In the genomic region with DNA sequence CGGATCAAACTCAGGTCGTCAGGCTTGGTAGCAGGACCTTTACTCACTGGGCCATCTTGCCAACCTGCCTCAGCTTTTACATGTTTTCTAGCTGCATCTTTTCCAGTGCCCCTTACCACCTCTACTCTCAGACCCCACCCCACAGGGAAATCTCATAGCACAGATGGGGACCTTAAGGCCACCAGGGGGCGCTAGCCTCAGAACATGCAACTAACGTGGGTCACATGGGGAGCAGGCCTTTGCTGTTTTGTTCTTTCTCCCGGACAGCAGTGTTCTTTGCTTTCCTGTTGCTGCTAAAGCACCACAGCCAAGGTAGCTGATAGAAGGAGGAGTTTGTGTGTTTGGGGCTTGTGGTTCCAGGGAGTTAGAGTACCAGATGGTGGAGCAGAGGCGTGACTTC, we compare ENCODE assay signal across 8 mouse cellular contexts. TPM values are rescaled to one million over a fixed set of nuclear protein-coding genes. Genes with fewer than 3 reads are reported as not detected.
DNase-seq lines count a peak whose midpoint lies in the region; ATAC-seq and TF ChIP-seq lines count a peak whose summit lies in the region.

No protein-coding gene starts in this region.

- no peak overlapping the region for H3K4me3 ChIP-seq in heart, embryonic 12.5 days
- no peak overlapping the region for H3K4me3 ChIP-seq in cerebellum, adult 2 months (replicated peaks; ENCODE audit: insufficient read depth, low read depth, low read length)

- no peak for ATAC-seq in heart, embryonic 12.5 days (ENCODE audit: insufficient number of reproducible peaks, low FRiP score)
- peak; percentile 70; the same call in 1 of the 2 replicates for ATAC-seq in megakaryocyte, adult 5-6 weeks (ENCODE audit: poor library complexity, severe bottlenecking)

- DNase-seq in heart, adult 11 months: peak; percentile 91
- peak; percentile 36 for DNase-seq in urinary bladder, postnatal 14 days (ENCODE audit: low spot score)
- DNase-seq in urinary bladder, postnatal 36 days (ENCODE audit: low spot score in 2 of 2): no peak
- peak in 1 of 2 experiments; percentile 20 for DNase-seq in cerebellum, adult 2 months
- peak; percentile 27 to 66 for DNase-seq in heart, postnatal 36 days
- peak; percentile 85 for DNase-seq in testis, postnatal 10 days (ENCODE audit: low spot score)

- TF ChIP-seq CTCF in cerebellum, adult 2 months (IDR thresholded peaks at IDR 0.05; ENCODE audit: borderline replicate concordance, insufficient read depth, low read depth, low read length): peak; percentile 49

- H3K9ac ChIP-seq in heart, embryonic 12.5 days: no peak overlapping the region

- no peaks in the 10 kb centered on the region for H3K27me3 ChIP-seq in heart, embryonic 12.5 days (replicated peaks)
- H3K27me3 ChIP-seq in cerebellum, adult 2 months (ENCODE audit: control insufficient read depth, insufficient read depth, low read length): no peaks in the 10 kb centered on the region

- no peak overlapping the region for H3K27ac ChIP-seq in heart, embryonic 12.5 days (ENCODE audit: poor library complexity, severe bottlenecking)
- no peak overlapping the region for H3K27ac ChIP-seq in cerebellum, adult 2 months (ENCODE audit: insufficient read depth, low read length)

- intact Hi-C loops in heart, postnatal 36 days (cut with DNase I): loop anchor here (10.0 kb wide), 1 partner anchor 196 kb away; no protein-coding TSS in a partner anchor

- H3K9me3 ChIP-seq in heart, embryonic 12.5 days (replicated peaks): no peaks in the 10 kb centered on the region

- H3K36me3 ChIP-seq in heart, embryonic 12.5 days: peaks cover 79% of the 10 kb centered on the region

- H3K4me2 ChIP-seq in heart, embryonic 12.5 days: no peak overlapping the region

- no peak for TF ChIP-seq POLR2A in cerebellum, adult 2 months (IDR thresholded peaks at IDR 0.05; ENCODE audit: borderline replicate concordance, insufficient read depth, low read length)

- H3K4me1 ChIP-seq in heart, embryonic 12.5 days (replicated peaks): no peaks in the 10 kb centered on the region
- no peaks in the 10 kb centered on the region for H3K4me1 ChIP-seq in cerebellum, adult 2 months (ENCODE audit: control insufficient read depth, insufficient read depth, low read length)

- WGBS in heart, embryonic 12.5 days: 43% methylated on average over 6 of the region's 6 CpGs
- 46% methylated on average over 6 of the region's 6 CpGs for WGBS in cerebellum, adult 2 months

RNA-seq across cellular contexts. Expression of a gene that starts 23.3 kb away (rescaled TPM):
- polyA plus RNA-seq in heart, embryonic 12.5 days (2016; fragmentation: Nextera tagmentation; extraction: Ambion mirVana): 9.9 and 12.3 TPM in 2 replicates
- polyA plus RNA-seq in cerebellum, adult 2 months (2012; rRNA removed): 10.2 and 10.9 TPM in 2 replicates
- total RNA-seq in heart, postnatal 36 days (2021): 10 to 100 TPM; 27.9 to 31.1 TPM
- 63.0 and 71.7 TPM in 2 replicates for total RNA-seq in megakaryocyte, adult 5-6 weeks (2015)
- total RNA-seq in megakaryocyte, adult 5-6 weeks (2017): 11.2 and 14.9 TPM in 2 replicates

RNA-seq across cellular contexts. Expression of a gene that starts 23.5 kb away (rescaled TPM):
- polyA plus RNA-seq in heart, embryonic 12.5 days (2016; fragmentation: Nextera tagmentation; extraction: Ambion mirVana): 10.7 and 12.8 TPM in 2 replicates
- 3.2 and 4.1 TPM in 2 replicates for polyA plus RNA-seq in cerebellum, adult 2 months (2012; rRNA removed)
- total RNA-seq in heart, postnatal 36 days (2021): 1 to 10 TPM; 2.5 to 3.1 TPM
- total RNA-seq in megakaryocyte, adult 5-6 weeks (2015): 18.6 and 23.3 TPM in 2 replicates
- 15.8 and 24.6 TPM in 2 replicates for total RNA-seq in megakaryocyte, adult 5-6 weeks (2017)

Comparison
In these comparisons a context has a peak if more than half of its experiments do, and no peak if none do; other contexts are left out.
1. DNase-seq: peak in heart, adult 11 months (single experiment), urinary bladder, postnatal 14 days (single experiment), heart, postnatal 36 days (2 of 2) and testis, postnatal 10 days (single experiment); none in urinary bladder, postnatal 36 days (0 of 2).
2. RNA of a gene that starts 23.5 kb away (total RNA-seq): 15.8 to 24.6 TPM in megakaryocyte, adult 5-6 weeks; 2.5 to 3.1 TPM in heart, postnatal 36 days; every median in the first group is over 4 times any median in the second.